Mouse (Mus musculus): Measurements from ENCODE around the gene Fam241b. TPM values are rescaled to one million over a fixed set of nuclear protein-coding genes. Genes with fewer than 3 reads are reported as not detected.

The Fam241b gene
- polyA plus RNA-seq (2017; shearing (Covaris generic)) = 8.6 TPM

DNA sequence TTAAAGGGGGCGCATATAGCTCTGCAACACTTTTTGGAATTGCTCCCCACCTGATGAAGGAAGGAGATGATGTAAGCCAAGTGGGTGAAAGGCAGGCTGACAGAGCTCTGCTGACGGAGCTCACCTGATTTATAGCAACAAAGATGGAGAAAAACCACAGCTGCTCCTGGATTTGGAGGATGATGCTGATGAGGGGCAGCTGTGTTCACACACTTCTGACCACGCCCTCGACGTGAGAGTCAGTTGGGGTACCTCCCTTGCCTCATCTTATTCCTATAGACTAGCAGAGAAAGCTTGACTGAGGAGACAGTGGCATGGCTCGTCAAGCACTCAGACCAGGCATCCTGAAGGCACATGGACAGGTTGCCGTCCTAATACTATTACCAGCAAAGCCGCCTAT lies at the start of gene Fam241b:
Gene Fam241b, minus strand, starts transcription at position 101 of the 400 bp plus-strand sequence.

DNA sequence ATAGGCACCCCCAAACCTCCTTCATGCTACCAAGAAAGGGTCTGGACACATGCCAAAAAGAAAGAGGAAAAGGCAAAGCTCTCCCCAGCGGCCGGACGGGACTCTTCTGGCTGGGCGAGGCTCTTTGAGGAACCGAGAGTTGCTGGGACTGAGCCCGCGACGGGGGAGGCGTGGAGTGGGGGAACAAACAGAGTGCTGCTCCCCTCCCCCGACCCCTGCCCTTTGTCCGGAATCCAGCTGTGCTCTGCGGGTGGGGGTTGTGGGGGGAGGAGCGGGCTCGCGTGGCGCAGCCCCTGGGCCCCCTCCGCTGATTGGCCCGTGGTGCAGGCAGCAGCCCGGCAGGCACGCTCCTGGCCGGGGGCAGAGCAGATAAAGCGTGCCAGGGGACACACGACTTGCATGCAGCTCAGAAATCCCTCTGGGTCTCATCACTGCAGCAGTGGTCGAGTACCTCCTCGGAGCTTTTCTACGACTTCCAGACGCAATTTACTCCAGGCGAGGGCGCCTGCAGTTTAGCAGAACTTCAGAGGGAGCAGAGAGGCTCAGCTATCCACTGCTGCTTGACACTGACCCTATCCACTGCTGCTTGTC lies 10.9 kb downstream of the Fam241b start, which contains the start of gene Neurog3:
Gene Neurog3, plus strand, starts transcription at position 400 of the 591 bp plus-strand sequence.

Other genes starting within 250 kb of the Fam241b start
- not detected for gene Col13a1, start 164.8 kb downstream of the Fam241b start, polyA plus RNA-seq (2017; shearing (Covaris generic))
- not detected for gene Neurog3, start 10.8 kb downstream of the Fam241b start, polyA plus RNA-seq (2017; shearing (Covaris generic))
- gene Tspan15, start 87.3 kb upstream of the Fam241b start, polyA plus RNA-seq (2017; shearing (Covaris generic)) = 0.41 TPM
- gene Tacr2, start 108.5 kb upstream of the Fam241b start, polyA plus RNA-seq (2017; shearing (Covaris generic)) = not detected
- gene Hk1, start 236.0 kb upstream of the Fam241b start, polyA plus RNA-seq (2017; shearing (Covaris generic)) = 109 TPM

Measured in CD4-positive, CD25-positive, alpha-beta regulatory T cell (primary cell).